Mouse (Mus musculus) intestine, postnatal 0 days (tissue): ENCODE results near the gene Maml3. TPM values are rescaled to one million over a fixed set of nuclear protein-coding genes. Genes with fewer than 3 reads are reported as not detected.

Experiments used
- ATAC-seq: fragments of 200-750 bp; cut with Nextera tagmentation; 2 replicates; pipeline ENCODE4 v1.8.0; 2017; ENCODE audit warnings: mild to moderate bottlenecking, moderate TSS enrichment, moderate library complexity
- H3K27ac ChIP-seq: fragments of 300-500 bp; sonication (generic); 2 replicates; pipeline ENCODE4 v1.5.1; 2014; ENCODE audit warnings: mild to moderate bottlenecking, low read depth, low read length, moderate library complexity
- H3K27me3 ChIP-seq: fragments of 300-500 bp; sonication (generic); replicated peaks from 2 replicates; pipeline ENCODE4 v1.6.1; 2014; ENCODE audit warnings: low read length, mixed read lengths; ENCODE audit not compliant: control insufficient read depth, insufficient read depth
- H3K36me3 ChIP-seq: fragments of 300-500 bp; sonication (generic); 2 replicates; pipeline ENCODE4 v1.6.1; 2014; ENCODE audit warnings: mild to moderate bottlenecking, moderate library complexity; ENCODE audit not compliant: control insufficient read depth, insufficient read depth
- H3K4me1 ChIP-seq: fragments of 300-500 bp; sonication (generic); replicated peaks from 2 replicates; pipeline ENCODE4 v1.6.1; 2014; ENCODE audit warnings: antibody characterized with exemption, low read length, mixed read lengths; ENCODE audit not compliant: control insufficient read depth, insufficient read depth
- H3K4me2 ChIP-seq: fragments of 300-500 bp; sonication (generic); replicated peaks from 2 replicates; pipeline ENCODE4 v1.6.1; 2014; ENCODE audit warnings: low read depth, mild to moderate bottlenecking, moderate library complexity
- H3K4me3 ChIP-seq: fragments of 300-500 bp; sonication (generic); 2 replicates; pipeline ENCODE4 v1.5.1; 2014; ENCODE audit warnings: low read depth, low read length
- H3K9ac ChIP-seq: fragments of 300-500 bp; sonication (generic); 2 replicates; pipeline ENCODE4 v1.6.1; 2014; ENCODE audit warnings: mild to moderate bottlenecking, low read depth, low read length
- H3K9me3 ChIP-seq: fragments of 300-500 bp; sonication (generic); 2 replicates; pipeline ENCODE4 v1.6.1; 2016; ENCODE audit warnings: mixed run types; ENCODE audit not compliant: control insufficient read depth
- CTCF ChIP-seq: sonication (generic); IDR thresholded peaks from 2 replicates; pipeline ENCODE4 v1.5.1; 2016; ENCODE audit warnings: low read depth, mild to moderate bottlenecking, control low read depth, antibody characterized with exemption, moderate library complexity
- WGBS: fragments of 180-500 bp; shearing (Covaris S2); extraction: QIAGEN DNeasy Blood & Tissue Kit; methylation state at CpG from one replicate; pipeline ENCODE4 v1.1.7; 2014; 5-methylcytosine and 5-hydroxymethylcytosine counted together
- polyA plus RNA-seq: library from polyadenylated mRNA; unstranded; fragments of >200 nt; fragmentation: Nextera tagmentation; extraction: Ambion mirVana; gene quantifications from 2 replicates; pipeline ENCODE4 v1.2.1, GENCODE M21; 2015

Gene Maml3
- polyA plus RNA-seq, 1 experiment from 2014 or later, result 2.0 TPM

DNA sequence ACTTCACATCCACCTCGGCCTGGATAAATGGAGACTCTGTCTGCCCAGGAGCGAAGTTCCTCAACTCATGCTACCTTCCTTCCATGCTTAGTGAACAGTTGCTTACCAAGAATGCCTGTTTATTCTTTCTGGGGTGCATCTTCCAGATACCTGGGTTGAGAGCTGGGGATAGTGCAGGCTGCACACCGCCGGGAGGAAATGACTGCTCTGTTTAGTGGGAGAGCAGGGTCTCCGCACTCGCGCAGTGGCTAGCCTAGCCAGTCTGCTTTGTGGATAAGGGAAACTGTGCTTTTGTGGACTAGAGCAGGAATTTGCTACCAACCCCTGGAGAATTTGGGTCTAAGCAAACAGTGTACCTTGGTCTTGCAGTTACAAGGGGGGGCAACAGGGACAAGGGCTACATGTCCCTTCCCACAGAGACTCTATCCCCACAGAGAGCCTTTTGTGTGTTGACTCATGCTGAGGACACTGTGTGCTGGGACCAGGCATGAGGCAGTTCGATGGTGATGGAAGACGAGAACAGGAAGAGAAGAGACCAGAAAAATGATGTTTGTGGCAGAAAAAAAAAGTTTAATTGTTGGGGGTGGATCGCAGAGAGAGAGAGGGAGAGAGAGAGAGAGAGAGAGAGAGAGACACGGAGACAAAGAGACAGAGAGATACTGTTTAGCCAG, 442.9 kb downstream of the Maml3 start:
- ATAC-seq, result no peak
- Histone ChIP-seq H3K36me3 (no peaks in the 10 kb centered on the region), H3K27ac (0 out of 2 replicates have a peak overlapping the region, but pooled peaks have one; percentile 73), H3K4me2 (peak overlapping the region; percentile 49), H3K9me3 (no peaks in the 10 kb centered on the region), H3K27me3 (no peaks in the 10 kb centered on the region), H3K9ac (no peak overlapping the region), H3K4me3 (peak overlapping the region; percentile 32), H3K4me1 (0 out of 2 replicates have a peak, but pooled peaks cover 4% of the 10 kb centered on the region)
- WGBS, result 57% methylated on average over 11 of the region's 11 CpGs
- no peak for TF ChIP-seq CTCF

DNA sequence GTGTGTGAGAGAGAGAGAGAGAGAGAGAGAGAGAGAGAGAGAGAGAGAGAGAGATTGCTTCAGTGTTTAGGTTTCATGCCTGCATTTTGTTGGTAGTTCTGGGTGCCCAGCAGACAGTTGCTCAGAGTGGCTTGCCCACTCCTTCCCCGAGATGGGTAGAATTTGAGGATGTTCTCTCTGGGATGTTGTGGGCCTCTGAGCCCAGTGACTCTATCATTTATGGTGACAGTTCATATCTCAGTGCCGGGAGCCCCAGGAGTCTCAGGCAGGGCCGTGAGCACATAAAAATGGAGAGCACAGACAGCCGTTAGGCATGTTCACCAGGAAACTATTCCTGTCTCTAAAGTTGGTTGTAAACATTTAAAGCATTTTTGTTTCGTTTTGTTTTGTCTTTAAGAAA, 443.5 kb downstream of the Maml3 start:
- peak overlapping the region; percentile 49 for H3K4me2 ChIP-seq
- 0 out of 2 replicates have a peak, but pooled peaks cover 4% of the 10 kb centered on the region for H3K4me1 ChIP-seq
- TF ChIP-seq CTCF, result no peak
- no peaks in the 10 kb centered on the region for H3K27me3 ChIP-seq
- 19% methylated on average over 5 of the region's 5 CpGs for WGBS
- H3K36me3 ChIP-seq, result no peaks in the 10 kb centered on the region
- no peaks in the 10 kb centered on the region for H3K9me3 ChIP-seq
- ATAC-seq, result no peak
- peak overlapping the region; percentile 32 for H3K4me3 ChIP-seq
- peak overlapping the region; percentile 73 for H3K27ac ChIP-seq
- H3K9ac ChIP-seq, result no peak overlapping the region

DNA sequence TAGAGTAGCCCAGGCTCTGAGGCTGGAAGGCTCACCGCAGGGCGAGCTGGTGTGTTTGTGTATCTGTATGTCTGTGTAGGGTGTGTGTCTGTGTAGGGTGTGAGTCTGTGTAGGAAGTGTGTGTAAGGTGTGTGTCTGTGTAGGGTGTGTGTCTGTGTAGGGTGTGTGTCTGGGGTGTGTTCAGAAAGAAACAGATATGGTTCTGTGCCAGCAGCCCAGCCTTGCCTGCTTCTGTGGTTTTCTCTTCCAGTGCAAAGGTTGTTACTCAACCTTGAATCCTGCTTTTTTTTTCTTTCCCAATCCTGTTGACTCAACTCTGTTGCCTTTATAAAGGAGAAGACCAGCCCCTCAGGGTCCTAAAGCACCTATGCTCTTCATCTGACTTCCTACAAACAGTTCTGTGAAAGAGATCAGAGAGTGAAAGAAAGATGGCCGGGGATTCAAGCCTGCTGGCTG, 444.0 kb downstream of the Maml3 start:
- Histone ChIP-seq H3K4me2 (peak overlapping the region; percentile 49), H3K36me3 (no peaks in the 10 kb centered on the region), H3K27ac (peak overlapping the region; percentile 73), H3K9ac (no peak overlapping the region), H3K9me3 (no peaks in the 10 kb centered on the region), H3K4me3 (peak overlapping the region; percentile 32), H3K27me3 (no peaks in the 10 kb centered on the region), H3K4me1 (0 out of 2 replicates have a peak, but pooled peaks cover 4% of the 10 kb centered on the region)
- peak; percentile 87 for ATAC-seq
- no peak for TF ChIP-seq CTCF
- 51% methylated on average over 3 of the region's 3 CpGs for WGBS

DNA sequence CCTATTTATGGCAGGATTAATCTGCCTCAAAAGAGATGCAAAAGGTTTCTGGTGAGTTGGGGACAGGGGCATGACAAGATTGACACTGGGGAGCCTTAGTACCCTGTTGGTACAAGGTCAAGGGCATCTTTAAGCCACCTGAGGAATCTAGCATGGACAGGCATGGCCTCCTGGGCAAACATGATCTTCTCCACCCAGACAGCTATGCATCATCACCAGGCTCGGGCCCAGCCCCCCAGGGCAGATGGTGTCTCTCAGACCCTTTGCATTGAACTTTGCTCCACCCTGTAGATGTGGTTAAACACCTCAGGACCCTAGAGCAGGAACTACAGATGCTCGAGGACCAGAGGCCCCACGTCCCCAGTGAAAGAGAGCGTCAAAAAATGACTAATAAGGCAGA, 444.8 kb downstream of the Maml3 start, which contains the start of gene Mgst2:
Gene Mgst2 (plus strand): TSS at position 301 of the 400 bp plus-strand sequence.
- 36% methylated on average over 4 of the region's 4 CpGs for WGBS
- no peak within 1 kb of the TSS for H3K9ac ChIP-seq
- TF ChIP-seq CTCF, result no peak

DNA sequence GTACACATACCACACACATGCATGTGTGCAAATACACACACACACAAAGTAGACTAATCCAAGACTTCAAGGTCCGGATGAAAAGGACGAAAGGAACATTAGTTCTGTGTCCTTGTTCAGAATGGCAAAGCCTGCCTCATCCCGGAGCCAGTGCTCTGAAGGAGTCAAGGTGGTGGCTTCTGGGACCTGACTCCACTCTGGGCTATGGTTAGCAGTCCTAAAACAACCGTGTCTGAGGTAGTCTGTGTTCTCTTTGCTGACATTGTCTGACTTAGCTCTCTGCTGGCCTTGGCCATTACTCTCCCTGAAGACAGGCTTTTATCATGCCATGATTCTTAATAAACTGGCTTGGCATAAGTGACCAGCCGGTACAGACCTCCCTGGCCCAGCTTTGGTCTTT, 445.5 kb downstream of the Maml3 start:
- WGBS, result 91% methylated on average over 5 of the region's 5 CpGs
- Histone ChIP-seq H3K36me3 (no peaks in the 10 kb centered on the region), H3K4me3 (no peak overlapping the region), H3K9me3 (no peaks in the 10 kb centered on the region), H3K4me1 (0 out of 2 replicates have a peak, but pooled peaks cover 4% of the 10 kb centered on the region), H3K4me2 (no peak overlapping the region), H3K27ac (no peak overlapping the region), H3K27me3 (no peaks in the 10 kb centered on the region), H3K9ac (no peak overlapping the region)
- TF ChIP-seq CTCF, result no peak
- ATAC-seq, result no peak

More for the DNA sequence above, 444.8 kb downstream of the Maml3 start, which contains the start of gene Mgst2:
- H3K4me1 ChIP-seq, result 0 out of 2 replicates have a peak, but pooled peaks cover 4% of the 10 kb centered on the region
- H3K4me3 ChIP-seq, result peak within 1 kb of the TSS; percentile 32
- H3K36me3 ChIP-seq, result no peaks in the 10 kb centered on the region
- ATAC-seq, result no peak
- H3K27ac ChIP-seq, result peak within 1 kb of the TSS; percentile 73
- H3K4me2 ChIP-seq, result peak within 1 kb of the TSS; percentile 49
- H3K9me3 ChIP-seq, result no peaks in the 10 kb centered on the region
- H3K27me3 ChIP-seq, result no peaks in the 10 kb centered on the region

DNA sequence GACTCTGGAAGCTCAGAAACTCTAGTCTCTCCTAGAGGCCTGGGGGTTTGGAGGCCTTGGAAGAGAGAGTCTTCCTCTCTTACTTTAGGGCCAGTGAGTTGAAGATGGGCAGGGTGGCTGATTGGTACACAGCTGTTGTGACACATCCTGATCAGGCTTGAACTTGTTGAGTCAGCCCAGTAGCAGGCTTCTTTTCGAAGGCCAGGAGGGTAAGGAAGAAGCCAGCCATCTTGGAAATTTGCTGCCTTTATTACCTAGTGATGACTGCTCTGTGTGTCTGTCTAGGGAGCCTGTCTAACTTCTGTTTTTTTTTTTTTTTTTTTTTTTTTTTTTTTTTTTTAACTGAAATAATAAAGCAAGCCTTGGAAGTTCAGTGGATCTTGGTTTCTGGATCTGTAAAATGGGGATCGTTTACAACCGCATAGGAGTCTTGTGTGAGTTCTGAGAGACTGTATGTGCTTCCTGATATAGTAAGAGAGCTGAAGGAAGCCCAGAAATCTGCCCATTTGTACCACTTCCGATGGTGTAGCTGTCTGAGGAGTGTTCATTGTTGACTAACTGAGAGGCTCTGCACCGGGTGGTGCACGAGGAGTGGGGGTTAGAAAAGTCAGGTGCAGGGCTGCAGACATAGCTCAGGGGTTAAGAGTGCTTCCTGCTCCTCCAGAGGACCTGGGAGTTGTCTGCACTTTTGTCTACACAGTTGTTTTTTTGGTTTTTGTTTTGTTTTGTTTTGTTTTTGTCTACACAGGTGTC, 450.4 kb downstream of the Maml3 start:
- Histone ChIP-seq H3K27me3 (no peaks in the 10 kb centered on the region), H3K9me3 (no peaks in the 10 kb centered on the region), H3K4me1 (peaks cover 5% of the 10 kb centered on the region; the same call in 1 of the 2 replicates), H3K4me3 (no peak overlapping the region), H3K4me2 (no peak overlapping the region), H3K27ac (no peak overlapping the region), H3K9ac (no peak overlapping the region), H3K36me3 (no peaks in the 10 kb centered on the region)
- no peak for TF ChIP-seq CTCF
- WGBS, result 62% methylated on average over 6 of the region's 6 CpGs
- no peak for ATAC-seq
